Mouse (Mus musculus) lung, postnatal 4 days (tissue): ENCODE data around the gene Cabp7.
"Not testable (repeated sequence)": the region's sequence is repeated elsewhere in the genome, so short reads cannot be mapped to it uniquely, and the experiment has no call there.

Experiments
- DNase-seq, 2 experiments: peaks; one replicate each; pipeline ENCODE4 v3.0.0; 2021

The Cabp7 gene

DNA sequence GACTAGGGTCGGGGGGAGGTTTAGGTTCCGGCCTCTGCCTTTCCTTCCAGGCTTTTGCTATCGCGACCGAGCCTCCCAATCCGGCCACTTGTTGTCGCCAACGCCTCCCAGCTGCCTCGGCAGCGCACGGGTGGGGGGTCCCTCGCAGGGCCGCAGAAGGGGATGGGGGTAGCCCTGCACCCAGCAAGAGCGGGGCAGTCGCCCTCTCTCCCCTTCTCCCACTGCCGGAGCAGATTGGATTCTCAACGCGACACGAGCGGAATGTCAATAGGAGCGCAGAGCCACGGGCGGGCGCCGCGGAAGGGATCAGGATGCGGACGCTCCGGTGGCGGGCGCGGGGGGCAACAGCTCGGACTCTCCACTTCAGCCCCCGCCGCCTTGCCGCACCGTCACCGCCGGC, 609 bp downstream of the Cabp7 start:
- no peak for DNase-seq

DNA sequence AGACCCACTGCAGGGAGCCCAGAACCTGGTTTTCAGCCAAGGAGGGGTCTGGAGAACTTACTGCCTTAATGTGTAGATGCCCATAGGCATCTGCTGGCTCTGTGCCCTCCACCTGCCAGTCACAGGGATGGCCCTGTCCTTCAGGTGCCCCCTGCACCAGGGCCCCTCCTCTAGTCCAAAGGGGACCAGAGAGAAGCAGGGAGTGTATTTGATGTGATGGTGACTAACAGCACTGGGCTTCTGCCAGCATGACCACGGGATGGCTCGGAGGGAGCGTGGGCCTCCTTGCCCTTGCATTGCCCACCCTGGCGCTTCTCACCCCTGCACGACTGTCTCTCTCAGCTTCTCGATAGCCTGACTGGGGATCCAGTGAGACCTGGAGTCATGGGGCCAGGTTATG, 1.9 kb downstream of the Cabp7 start:
- DNase-seq: no peak

DNA sequence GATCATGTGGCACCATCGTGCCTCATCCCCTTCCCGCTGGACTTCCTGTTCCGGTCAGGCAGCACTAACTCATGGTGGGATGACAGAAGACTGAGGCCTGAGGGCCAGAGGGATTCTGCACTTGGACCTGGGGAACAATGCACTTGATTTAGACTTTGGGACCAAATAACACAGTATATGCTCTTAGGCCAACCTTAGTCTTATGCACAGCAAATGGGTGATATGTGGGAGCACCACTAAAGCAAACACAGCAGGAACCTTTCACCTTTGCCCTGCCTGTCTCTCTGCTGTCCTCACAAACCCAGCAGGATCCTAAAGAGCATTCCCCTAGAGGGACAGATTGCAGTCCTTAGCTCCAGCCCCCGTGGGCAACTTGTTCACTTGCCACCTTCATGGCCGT, 5.8 kb downstream of the Cabp7 start:
- no peak for DNase-seq

DNA sequence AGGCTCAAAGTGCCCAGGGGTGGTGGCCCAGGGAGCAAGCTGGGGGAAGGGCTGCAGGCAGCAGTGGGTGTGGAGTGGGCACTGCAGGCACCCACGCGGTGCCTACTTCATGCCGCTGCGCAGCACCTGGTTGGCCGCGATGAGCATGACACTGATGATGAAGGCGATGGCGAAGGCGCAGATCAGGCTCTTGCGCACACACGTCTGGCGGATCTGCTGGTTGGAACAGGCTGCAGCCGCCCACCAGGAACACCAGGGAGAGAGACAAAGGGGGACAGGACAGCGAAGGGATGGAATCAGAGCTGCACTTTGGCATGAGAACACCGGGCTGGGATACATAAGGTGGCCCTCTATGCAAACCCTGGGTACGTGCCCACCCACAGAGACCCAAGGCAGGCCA, 7.9 kb downstream of the Cabp7 start:
- DNase-seq: no peak

DNA sequence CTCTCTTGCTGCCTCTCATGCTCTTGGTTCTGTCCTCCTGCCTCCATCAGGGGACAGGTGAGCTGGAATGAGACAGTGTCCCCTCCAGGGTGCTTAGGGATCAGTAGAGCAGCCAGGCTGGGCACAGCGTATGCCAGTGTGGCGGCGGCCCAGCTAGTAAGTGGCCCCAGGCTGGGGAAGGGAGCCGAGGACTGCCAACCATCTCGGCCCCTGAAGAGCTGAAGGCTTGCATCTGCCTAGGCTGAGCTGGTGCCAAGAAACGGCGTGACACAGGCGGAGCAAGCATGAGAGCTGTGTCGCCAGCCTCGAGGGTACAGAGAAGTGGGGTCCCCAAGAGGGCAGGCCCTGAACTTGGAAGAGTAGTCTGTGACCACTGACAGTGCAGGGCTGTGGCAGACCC, 8.9 kb downstream of the Cabp7 start:
- no peak for DNase-seq

DNA sequence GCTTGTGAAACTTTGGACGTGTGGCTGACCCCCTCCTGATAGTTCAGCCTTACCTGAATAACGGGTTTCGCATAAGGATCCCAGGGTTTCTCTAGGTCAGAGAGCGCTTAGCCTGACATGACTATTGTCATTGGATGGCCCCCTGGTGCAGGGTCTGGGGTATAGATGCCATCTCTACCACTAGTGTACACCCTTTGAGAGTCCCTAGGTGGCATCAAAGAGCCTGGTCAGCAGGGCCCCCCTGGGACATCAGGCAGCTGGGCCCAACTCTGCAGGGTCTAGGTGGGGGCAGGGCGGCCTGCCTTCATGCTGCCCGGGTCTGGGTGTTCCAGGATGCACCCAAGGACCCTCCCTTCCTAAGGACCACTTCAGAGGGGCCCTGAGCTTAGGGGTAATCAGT, 10.2 kb downstream of the Cabp7 start:
- no peak for DNase-seq

DNA sequence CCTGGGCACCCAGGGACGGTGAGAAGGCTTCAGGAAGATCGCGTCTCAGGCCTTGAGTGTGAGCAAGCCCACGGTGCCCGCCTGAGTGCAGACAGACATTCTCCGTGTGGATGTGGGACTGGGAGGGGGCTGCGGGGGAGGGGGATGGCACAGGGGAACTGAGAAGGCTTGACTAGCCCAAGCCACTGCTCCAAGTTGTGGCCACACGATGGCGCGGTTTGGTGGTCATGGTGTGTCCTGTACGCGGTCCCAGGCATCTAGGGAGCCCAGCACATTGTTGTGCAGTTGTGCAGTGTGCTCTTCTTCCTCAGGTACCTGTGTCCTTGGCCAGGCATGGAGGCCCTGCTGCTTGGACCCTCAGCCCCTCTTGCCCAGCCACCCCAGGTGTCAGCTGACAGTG, 12.4 kb downstream of the Cabp7 start:
- no peak for DNase-seq

DNA sequence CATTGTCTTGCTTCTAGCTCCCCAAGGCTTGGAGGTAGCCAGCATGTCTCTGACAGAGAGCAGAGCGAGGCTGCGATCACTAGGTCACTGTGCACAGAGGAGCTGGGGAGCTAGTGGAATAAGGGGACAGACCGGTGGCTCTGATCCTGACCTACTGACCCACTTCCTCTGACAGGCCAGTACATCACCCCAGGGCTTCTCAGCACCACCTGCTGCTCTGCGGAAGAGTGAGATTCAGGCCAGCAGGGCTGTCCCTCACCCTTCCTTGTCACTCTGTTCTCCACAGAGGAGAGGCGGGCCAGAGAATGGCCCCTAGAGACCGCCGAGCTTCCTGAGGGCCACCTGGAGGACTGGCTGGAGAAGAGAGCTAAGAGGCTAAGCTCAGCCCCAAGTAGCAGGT, 14.8 kb downstream of the Cabp7 start:
- no peak for DNase-seq

DNA sequence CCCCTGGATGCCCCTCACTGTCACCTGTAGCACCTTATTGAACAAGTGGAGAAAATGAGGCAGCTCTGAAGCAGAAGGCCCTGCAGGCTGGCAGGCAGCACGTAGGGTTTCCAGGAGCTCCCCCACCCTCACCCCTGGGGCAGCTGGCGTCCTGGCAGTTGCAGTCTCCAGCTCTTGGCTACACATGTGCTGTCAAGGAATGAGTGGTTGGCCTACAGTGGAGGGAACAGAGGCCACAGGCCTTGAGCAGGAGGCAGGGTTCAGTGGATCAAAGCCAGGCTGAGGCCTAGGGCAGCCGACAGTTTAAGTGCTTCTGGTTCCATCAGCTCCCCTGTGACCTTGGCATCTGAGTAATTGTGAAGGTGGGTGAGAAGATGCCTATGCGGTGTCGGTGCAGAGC, 15.7 kb downstream of the Cabp7 start:
- no peak for DNase-seq

DNA sequence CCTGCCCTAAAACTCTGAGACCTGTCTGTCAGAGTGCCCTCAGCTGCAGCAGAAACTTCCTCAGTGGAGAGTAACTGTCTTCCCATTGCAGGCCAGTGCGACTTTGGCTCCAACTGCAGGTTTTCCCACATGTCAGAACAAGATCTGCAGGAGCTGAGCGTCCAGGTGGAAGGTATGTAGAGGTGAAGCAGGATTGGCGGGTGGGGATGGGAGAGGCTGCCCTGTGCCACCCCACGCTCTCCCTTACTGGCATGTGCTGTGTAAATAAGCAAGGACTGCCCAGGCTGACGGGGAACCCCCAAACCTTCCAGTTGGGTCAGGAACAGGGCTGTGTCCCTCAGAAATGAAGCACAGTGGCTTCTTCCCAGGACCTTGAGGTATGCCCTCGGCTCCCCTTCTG, 16.5 kb downstream of the Cabp7 start:
- DNase-seq: peak in 1 of 2 experiments; percentile 46

DNA sequence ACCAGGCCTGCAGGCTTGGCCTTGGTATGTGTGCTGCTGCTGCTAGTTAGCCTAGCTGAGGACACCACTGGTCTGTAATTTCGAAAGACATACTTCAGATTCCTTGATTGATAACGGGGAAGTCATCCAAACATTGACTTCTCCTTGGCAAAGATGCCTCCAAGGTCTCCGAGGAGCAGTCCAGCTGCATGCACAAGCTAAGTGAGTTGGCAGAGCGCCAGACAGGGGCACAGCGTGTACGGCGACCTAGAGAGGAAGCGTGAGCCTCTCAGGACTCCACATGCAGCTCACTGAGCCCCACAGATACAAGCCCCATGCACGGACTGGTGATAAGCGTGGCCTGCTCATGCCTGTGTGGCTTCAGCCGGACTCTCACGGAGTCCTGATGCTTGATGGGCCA, 17.0 kb downstream of the Cabp7 start:
- peak; percentile 54 to 71 for DNase-seq

DNA sequence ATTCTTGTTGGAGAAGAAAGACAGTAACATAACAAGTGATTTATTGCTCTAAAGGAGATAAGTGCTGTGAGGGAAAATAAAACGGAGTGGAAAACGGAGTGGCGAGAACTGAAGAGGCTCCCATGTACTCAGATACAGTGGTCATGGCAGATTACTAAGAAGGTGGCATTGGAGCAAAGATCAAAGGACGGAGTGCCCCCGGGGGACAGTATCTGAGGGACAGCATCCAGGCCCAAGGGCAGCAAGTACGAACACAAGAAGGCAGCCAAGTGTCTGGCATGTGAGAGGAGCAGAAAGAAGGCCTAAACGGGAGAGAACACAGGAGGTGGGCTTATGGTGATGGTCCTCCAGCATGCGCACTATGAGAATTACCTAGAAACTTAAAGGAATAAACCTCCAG, 24.9 kb downstream of the Cabp7 start:
- no peak for DNase-seq

DNA sequence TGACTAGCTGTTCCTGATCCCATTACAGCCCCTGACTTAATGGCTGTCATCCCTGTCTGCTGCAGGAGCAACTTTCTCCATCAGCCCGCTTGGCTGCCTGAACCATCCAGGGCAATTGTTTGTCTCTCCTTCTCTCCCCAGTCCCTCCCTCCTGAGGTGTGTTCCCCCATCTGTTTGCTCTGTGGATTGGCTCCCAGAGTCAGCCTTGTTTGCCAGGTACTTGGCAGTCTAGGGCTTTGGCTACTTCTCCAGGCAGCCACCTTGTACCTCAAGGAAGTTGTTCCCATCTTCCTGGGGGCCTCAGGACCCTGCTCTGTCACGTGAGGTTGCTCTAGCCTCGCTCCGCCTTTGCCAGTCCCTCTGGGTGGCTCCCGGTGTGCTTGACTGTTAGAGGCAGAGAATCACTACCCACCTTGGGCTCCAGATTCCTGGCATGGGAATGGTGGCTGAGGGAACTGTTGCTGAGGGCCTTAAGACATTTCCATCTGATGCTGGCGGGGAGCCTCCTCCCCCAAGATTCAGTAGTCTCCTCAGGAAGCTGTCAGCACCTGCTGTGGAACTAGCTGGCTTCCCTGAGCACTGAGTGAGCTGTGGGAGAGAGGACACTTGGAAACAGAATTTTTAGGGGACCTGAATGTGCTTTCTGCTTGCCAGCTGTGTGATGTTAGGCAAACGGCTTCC, 25.5 kb downstream of the Cabp7 start:
- no peak for DNase-seq

DNA sequence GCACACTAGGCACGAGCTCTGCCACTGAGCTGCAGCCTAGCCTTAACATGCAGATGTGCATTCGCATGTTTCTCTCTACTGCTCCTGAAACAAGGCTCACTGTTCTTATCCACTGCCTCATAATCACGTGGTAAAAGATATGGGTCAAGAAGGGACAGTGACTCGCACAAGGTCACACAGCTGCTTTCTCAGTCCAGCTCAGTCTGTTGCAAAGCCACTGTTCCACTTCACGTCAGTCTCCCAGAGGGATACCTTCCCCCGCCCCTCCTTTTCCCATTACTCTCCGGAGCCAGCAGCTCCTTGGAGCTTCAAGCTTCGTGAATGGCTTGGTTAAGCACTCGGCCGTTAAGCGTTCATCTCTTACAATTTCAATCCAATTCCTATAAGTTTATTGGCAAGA, 26.2 kb downstream of the Cabp7 start:
- no peak for DNase-seq

DNA sequence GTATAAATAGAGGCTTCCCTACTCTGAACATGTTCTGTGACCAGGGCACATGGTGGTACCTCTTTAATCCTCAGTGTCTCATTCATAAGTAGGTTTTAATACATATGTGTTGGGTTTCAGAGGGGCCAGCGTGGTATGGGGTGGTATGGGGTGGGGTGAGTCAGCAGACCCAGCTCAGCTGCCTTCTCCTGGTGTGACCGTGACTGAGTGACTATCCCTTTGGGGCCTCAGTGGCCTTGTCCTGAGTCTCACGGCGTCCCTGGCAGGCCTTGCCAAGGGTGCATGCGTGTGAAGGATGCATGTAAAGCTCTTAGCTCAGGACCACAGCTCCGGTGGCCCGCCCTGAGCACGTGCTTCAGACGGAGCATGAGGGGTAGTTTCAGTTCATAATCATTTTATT, 26.6 kb downstream of the Cabp7 start:
- no peak for DNase-seq

DNA sequence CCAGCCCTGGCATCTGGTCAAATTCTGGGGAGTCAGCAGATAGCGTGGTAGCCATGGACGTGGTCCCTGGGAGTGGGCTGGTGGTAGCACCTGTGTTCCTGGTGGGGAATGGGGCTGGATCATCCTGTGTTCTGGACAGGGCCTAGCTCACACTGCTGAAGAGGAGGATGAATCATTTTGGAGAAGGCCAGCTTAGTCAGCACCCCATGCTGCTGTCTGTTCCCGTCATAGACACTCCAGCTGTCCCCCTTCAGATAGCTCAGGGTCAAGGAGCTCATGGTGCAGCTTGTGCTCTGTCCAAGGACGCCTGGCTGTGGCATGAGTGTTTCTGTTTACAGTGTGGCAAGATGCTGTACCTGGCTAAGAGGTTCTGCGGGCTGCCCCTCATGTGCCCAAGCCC, 28.0 kb downstream of the Cabp7 start:
- DNase-seq: no peak

DNA sequence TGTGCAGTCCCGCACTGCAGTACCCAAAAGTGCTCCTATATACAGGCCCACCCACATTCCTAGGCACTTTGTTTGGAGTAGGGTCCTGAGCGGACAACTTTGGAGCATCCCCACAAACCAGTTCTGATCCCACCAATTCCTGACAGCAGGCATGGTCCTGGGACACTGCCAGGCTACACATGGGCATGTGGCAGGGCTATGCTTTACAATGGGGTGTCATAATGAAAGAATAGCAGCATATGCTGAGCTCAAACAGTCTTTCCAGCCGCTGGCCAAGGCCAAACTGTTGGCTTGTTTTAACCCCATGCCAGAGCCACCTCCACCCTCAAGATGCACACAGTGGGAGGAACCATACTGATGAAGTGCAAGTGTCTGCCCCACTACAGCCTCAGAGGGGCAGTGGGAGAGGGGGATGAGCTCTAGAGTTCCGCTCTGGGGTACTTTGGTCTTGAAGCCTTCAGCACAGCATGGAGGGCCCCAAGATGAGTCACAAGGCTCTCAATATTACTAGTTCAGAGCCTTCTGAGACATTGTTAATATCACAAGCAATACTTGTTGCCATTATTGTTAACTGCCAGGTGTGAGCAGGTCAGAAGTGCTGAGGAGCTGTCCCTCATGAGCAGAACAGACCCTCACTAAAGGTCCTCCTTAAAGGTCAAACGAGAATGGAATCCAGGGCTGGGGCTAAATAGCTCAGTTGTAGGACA, 29.9 kb downstream of the Cabp7 start:
- no peak for DNase-seq

DNA sequence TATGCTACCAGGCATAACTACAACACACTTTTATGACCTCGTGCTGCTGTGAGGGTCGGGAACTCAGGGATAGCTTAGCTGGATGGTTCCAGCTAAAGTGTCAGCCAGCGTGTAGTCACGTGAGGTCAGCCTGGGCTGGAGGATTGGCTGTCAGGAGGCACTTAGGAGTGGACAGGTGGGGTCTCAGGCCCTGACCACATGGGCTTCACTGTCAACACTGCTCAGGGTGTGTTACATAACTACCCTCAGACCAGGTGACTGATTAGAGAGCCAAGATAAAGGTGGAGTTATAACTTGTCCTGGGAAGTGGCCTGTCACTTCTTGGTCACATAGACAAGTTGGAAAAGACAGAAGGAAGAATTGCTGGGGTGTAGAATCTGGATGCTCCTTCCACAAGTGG, 31.0 kb downstream of the Cabp7 start:
- DNase-seq: no peak

DNA sequence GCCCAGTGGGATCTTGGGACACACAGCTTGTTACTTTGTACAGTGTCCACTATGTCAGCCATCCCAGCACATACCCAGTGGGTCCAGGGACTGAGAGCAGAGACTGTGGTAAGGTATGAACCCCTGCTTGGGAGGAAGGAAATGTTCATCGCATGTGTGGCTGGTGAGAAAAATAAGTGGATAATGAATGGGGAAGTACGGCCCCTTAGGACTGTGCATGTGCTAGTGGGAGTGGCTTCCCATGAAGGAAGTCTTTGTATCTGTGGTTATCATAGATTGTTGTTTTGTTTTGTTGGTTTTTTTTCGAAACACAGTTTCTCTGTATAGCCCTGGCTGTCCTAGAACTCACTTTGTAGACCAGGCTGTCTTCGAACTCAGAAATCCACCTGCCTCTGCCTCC, 31.9 kb downstream of the Cabp7 start:
- no peak for DNase-seq

DNA sequence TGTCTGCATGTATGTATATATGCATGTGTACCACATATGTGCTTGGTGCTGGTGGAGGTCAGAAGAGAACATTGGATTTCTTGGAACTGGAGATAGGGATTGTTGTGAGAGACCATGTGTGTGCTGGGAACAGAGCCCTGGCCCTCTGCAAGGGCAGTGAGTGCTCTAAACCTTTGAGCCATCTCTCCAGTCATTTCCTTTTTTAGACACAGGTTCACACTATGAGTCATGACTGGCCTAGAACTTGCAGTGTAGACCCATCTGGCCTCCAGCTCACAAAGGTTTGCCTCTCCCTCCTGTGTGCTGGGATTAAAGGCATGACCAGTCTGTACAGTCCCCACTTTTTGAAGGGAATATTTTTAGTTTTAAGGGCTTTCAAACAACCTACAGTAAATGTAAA, 33.8 kb downstream of the Cabp7 start:
- no peak for DNase-seq

DNA sequence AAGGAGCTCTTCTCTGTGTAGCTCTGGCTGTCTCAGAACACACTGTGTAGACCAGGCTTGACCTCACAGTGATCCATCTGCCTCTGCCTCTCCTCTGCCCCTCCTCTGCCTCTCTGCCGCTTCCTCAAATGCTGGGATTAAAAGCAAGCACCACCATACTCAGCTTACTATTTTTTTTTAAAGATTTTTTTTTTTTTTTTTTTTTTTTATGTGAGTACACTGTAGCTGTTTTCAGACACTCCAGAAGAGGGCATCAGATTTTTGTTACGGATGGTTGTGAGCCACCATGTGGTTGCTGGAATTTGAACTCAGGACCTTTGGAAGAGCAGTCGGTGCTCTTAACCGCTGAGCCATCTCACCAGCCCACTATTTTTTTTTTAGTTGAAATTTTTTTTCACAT, 36.4 kb downstream of the Cabp7 start:
- DNase-seq: not testable (repeated sequence)

DNA sequence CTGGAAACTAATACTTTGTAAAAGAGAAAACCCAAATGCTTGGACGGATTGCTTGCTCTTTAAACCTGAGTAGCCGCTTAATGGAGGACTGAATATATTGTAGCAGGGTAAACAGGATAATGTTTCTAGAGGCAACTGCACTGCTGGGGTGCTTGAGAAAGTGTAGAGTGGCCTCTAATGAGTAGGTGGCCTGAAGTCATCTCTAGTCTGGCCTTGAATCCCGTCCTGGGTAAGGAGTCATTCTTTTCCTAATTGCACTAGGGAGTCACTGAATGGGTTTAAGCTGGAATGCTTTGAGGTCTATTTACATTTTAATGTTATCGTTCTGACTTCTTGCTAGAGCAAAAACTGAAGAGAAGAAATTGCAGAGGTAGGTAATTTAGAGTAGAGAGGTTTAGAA, 41.4 kb downstream of the Cabp7 start:
- DNase-seq: no peak

DNA sequence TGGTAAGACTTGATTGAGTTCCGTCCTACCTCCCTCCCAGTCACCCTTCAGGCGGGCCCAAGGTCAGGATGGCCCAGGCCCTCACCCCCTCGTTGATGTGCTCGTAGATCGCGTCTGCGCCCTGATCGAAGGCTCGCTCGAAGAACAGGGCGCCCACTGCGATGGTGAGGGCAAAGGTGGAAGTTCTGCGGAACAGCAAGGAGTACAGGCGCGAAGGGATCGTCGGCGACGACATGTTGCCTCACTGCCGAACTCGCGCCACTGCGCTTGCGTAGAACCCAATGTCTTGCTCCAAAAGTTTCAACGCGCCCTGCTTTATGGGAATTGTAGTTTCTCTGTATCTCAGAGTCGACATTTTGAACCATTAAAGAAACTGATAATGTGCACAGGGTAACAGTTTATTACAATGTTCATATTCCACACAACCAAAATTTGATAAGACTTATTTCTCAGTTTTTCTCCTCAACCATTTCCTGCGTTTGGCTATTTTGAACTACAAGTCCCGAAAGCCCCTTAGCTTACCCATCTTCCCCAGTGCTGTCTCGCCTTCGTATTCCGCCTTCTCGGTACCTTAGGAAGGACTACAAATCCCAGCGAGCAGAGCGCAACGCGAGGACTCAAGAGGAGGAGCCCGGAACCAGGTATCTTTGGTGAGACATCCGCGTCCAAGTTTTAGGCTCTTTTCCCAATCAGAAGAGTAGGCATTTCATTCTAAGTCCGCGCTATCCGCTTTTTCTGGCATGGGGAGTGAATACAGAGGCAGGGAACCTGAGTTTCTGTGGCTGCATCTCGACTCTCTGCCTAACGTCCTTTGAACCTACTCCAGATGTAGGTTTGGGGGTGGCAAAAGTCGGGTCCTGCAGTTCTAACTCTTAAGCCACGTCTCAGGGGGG, 42.3 kb downstream of the Cabp7 start, which contains the start of the genes Uqcr10 and Zmat5:
Gene Uqcr10, minus strand, starts transcription at position 271 of the 893 bp plus-strand sequence.
Gene Zmat5, plus strand, starts transcription at position 607 of the 893 bp plus-strand sequence.
- DNase-seq: peak; percentile 94

DNA sequence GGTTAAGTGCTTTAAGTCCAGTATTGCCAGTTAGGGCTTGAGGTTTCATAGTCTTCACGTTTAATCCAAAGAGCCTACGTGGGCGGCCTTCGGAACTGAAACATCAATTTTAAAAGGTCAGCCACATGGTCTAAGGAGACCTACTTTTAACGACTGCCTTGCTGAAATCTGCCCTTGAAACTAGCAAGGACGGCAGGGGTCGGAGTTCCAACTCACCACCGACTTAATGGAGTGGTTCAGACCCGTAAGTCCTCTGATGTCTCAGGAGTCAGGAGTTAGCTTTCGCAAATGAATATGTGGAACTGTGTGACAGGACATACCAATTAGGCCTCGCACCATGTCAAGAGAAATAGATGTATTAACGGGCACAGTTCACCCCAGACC, 42.9 kb downstream of the Cabp7 start:
- no peak for DNase-seq
